Mouse (Mus musculus) bone marrow macrophage, adult 2 months (primary cell): ENCODE measurements around the gene Tspan5. TPM values are rescaled to one million over a fixed set of nuclear protein-coding genes. Genes with fewer than 3 reads are reported as not detected.

Experiments used
- H3K27ac ChIP-seq: 2 replicates; pipeline ENCODE4 v1.5.1; 2012; ENCODE audit warnings: low read depth, low read length; ENCODE audit not compliant: insufficient read depth
- H3K4me1 ChIP-seq: 2 replicates; pipeline ENCODE4 v1.6.1; 2012; ENCODE audit warnings: low read length; ENCODE audit not compliant: control insufficient read depth, insufficient read depth
- H3K4me3 ChIP-seq: 2 replicates; pipeline ENCODE4 v1.5.1; 2012; ENCODE audit warnings: mild to moderate bottlenecking, low read length, moderate library complexity; ENCODE audit not compliant: insufficient read depth
- CTCF ChIP-seq: IDR thresholded peaks from 2 replicates; pipeline ENCODE4 v1.5.1; 2012; ENCODE audit warnings: low read depth, mild to moderate bottlenecking, low read length, moderate library complexity
- POLR2A ChIP-seq: IDR thresholded peaks from 2 replicates; pipeline ENCODE4 v1.6.1; 2012; ENCODE audit warnings: mild to moderate bottlenecking, low read depth, low read length, borderline replicate concordance
- polyA plus RNA-seq: library from polyadenylated mRNA; stranded (reverse); fragments of >200 nt; gene quantifications from 2 replicates; pipeline ENCODE4 v1.2.4, GENCODE M21; 2012; ENCODE audit not compliant: missing spikeins, insufficient read depth, insufficient read length

Gene Tspan5
- polyA plus RNA-seq, 1 experiment: 11.2 TPM

DNA sequence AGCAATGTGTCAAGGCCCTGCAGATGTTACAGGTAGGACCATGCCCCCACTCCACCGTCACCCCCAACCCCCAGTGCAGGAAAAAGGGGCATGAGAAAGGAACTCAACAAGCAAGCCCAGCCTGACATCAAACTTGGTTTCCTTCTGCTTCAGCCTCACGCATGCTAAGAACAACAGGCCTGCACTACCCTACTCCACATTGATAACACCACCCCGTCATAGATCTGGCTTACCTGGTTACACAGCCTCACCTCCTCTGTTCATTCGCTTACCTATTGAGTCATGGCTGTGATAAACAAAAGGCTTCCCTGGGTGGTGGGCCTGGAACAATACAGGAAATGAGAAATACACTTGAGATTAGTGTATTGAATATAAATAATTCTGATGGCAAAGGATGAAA lies 26.8 kb upstream of the Tspan5 start:
- TF ChIP-seq CTCF (no peak), POLR2A (no peak)
- Histone ChIP-seq H3K4me3 (no peak overlapping the region), H3K27ac (no peak overlapping the region), H3K4me1 (no peaks in the 10 kb centered on the region)

DNA sequence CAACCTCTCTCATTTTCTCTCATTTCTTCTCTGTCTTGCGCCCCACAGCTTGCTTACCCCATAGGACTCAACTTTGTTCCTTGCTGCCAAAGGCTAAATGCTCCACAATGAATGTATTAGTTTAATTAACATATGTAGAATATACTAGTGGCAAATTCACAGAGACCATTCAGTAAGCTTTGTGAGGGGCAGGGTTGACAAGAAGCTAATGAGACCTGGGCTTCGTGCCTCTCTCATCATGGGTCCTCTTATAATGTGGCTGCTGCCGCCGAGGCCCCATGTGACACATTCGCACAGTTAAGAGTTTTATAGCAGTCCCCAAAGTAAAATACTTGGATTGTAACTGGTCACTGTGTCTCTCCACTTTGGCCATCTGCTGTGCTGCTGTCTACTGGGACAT lies 25.0 kb upstream of the Tspan5 start:
- H3K4me1 ChIP-seq: no peaks in the 10 kb centered on the region
- H3K4me3 ChIP-seq: no peak overlapping the region
- H3K27ac ChIP-seq: no peak overlapping the region
- no peak for TF ChIP-seq POLR2A
- TF ChIP-seq CTCF: no peak

DNA sequence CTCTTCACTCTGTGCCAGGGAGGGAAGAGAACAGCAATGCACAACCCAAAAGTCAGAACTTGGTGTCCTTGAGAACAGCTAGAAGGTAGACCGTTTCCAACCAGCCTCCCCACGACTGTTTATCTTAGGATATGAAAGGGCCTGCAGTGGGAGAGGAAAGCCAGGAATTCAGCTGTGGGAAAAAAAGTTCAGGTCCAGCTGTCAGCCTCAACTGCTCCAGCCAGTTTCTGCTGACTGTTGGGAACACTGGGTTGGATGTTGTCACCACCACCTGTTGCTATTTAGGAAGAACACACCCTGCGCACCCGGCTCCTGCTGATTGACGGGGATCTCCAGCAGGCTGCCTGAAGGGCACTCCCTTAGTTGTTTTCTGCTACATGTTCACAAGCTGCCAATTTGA lies 19.8 kb upstream of the Tspan5 start:
- Histone ChIP-seq H3K27ac (no peak overlapping the region), H3K4me3 (no peak overlapping the region), H3K4me1 (no peaks in the 10 kb centered on the region)
- TF ChIP-seq POLR2A (no peak), CTCF (no peak)

DNA sequence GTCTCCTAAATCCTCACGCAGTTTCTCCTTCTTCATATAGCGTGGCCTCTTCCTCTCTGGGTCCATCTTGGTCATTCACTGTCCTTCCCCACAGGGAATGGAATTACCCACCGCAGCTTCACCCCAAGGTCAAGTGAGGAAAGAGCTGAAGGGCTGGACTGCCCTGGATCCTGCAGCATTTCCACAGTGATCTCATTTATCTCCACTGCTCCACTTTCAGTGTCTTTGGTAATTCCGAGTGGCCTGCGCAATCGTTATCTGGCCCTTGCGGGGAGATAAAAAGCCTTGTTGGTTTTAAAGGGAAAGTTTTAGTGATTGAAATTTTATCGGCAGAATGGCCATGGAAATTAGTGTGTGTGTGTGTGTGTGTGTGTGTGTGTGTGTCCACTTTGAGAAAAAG lies 14.4 kb upstream of the Tspan5 start:
- H3K4me3 ChIP-seq: no peak overlapping the region
- TF ChIP-seq POLR2A (no peak), CTCF (no peak)
- H3K27ac ChIP-seq: no peak overlapping the region
- no peaks in the 10 kb centered on the region for H3K4me1 ChIP-seq

DNA sequence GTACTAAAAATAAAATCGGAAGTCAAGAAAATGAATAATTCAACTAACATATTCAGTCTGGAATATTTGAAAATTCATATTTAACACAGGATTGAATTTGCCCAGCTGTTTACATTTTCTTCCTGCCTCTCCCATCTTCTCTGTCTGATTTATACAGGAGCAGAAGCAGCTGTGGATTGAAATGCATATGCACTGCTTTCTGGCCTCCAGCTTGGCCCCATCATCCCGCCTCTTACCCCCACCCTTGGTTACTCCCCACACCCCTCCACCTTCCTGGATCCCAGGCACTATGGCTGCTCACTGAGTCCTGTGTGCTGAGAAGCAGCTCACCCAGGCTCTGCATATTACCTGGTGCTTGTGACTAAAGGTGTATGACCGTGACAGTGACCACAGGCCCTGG lies 13.2 kb upstream of the Tspan5 start:
- Histone ChIP-seq H3K4me1 (no peaks in the 10 kb centered on the region), H3K4me3 (no peak overlapping the region), H3K27ac (no peak overlapping the region)
- TF ChIP-seq CTCF: no peak
- no peak for TF ChIP-seq POLR2A

DNA sequence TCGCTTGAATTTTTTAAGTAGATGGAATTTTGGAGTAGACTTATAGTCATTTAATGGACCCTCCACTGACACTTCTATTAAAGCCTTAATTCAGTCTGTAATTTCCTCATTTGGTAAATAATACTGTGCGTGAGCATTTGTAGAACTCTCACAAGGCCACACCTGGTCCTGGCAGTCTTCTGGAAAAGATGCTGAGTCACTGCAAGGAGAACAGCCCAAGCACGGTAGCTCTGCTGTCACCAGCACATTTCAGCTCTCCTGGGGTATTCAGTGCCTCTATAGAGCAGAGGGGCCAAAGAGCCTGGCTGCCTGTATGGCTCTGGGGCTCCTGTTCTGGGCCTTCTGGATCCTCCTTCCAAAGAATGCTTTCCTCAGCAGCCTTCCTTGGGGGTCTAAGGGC lies 11.2 kb upstream of the Tspan5 start:
- no peaks in the 10 kb centered on the region for H3K4me1 ChIP-seq
- H3K4me3 ChIP-seq: no peak overlapping the region
- TF ChIP-seq POLR2A (no peak), CTCF (no peak)
- H3K27ac ChIP-seq: no peak overlapping the region

DNA sequence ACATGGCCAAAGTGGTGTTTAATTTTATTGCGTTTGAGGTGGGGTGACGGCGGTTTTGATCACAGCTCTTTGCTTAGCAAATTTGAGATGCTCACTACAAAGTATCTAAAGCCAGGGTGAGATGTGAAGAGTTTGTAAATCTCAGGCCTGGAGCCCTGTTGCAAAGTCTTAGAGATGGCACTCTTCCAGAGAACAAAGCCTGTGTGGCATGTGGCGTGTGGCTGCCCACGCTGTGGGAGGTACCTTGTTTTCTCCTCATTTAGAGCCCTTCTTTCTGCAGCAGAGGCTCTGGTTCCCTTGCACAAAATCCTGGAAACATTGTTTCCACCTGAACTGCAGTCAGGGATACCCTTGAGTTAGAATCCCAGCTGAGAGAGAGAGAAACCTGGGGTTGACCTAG lies 6.2 kb upstream of the Tspan5 start:
- Histone ChIP-seq H3K27ac (no peak overlapping the region), H3K4me1 (peaks cover 1% of the 10 kb centered on the region; the same call in 1 of the 2 replicates), H3K4me3 (no peak overlapping the region)
- TF ChIP-seq CTCF (no peak), POLR2A (no peak)

DNA sequence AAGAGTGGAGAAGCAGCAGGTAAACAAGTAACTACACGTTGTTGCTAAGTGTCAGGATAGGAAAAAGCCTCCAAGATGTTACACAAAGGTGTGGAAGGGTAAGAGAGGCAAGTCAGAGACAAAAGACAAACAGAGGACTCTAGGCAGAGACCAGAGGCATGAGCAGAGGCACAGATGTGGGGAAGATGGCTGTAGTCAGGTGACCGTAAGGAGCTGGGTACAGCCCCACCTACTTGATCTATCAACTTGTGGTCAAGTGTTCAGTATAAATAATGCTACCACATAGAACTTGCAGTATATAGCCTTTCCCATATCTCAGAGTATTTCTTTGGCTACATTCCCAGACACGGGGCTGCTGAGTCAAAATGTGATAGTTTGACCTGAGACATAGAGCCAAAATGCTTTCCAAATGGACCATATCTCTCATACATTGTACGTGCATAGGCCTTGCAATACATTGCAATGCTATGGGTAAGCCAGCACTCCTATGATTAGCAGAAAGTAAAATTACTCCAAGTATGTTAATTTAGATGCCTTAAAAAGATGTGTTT lies 2.8 kb upstream of the Tspan5 start:
- no peak overlapping the region for H3K4me3 ChIP-seq
- H3K27ac ChIP-seq: no peak overlapping the region
- no peak for TF ChIP-seq POLR2A
- TF ChIP-seq CTCF: no peak
- peaks cover 16% of the 10 kb centered on the region for H3K4me1 ChIP-seq

DNA sequence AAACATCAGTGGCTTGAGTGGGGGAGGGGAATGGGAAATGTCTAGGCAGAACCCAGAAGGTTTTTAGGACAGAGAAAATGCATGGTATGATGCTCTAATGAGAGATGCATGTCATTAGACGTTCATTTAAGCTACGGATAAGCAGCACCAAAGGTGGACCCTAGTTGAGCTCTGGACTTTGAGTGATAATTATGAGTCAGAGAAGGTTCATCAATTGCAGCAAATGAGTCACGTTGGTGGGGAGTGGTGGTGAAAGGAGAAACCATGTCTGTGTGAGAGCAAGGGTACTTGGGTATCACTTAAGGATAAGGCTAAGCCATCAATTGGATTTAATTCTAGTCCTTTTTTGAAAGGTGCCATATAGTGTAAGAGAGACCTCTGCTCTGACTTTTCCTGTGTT lies 1.7 kb upstream of the Tspan5 start:
- H3K4me1 ChIP-seq: peaks cover 16% of the 10 kb centered on the region
- H3K4me3 ChIP-seq: no peak overlapping the region
- TF ChIP-seq POLR2A (no peak), CTCF (no peak)
- no peak overlapping the region for H3K27ac ChIP-seq

DNA sequence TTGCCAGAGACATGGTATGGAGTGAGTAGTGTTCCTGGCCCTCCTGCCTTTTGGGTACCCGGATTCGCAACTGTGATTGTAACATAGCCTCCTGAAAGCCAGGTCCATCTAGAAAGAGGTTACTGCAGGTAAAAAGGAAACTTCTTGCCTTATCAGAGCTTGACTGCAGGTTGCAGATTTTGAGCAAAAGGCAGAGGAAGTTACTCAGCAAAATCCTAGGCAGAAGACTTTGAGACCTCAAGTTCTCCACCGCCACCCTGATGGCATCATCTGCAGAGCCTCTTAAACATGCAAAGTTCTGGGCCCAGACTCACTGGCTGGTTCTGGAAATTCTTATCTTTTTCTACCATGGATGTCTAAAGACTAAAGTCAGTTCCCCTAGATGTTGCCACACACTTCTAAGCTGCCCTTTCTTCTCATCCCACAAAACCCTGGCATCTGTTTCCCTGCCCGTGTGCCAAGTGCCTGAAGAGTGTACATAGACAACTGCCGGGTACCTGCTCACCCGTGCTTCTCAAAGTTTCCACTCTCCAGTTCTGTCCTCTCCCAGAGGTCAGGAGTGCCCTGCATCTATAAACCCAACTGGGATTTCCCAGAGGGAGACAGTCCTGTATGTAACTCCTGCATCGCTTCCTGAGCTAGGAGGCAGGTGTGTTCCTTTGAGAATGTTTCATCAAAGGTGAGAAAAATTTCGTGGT lies 1.0 kb upstream of the Tspan5 start:
- TF ChIP-seq POLR2A: no peak
- TF ChIP-seq CTCF: no peak
- Histone ChIP-seq H3K4me3 (no peak overlapping the region; the same call in 1 of the 2 replicates), H3K4me1 (peaks cover 16% of the 10 kb centered on the region), H3K27ac (no peak overlapping the region)
